Mouse (Mus musculus) olfactory bulb, adult 2 months (tissue): ENCODE results near the gene Tab2.

Source experiments
- CTCF ChIP-seq: fragments of 200-500 bp; IDR thresholded peaks from 2 replicates; pipeline ENCODE4 v1.5.1; 2012; ENCODE audit warnings: low read depth, mild to moderate bottlenecking, low read length, moderate library complexity; ENCODE audit not compliant: insufficient read depth
- POLR2A ChIP-seq: fragments of 200-500 bp; IDR thresholded peaks from 2 replicates; pipeline ENCODE4 v1.6.1; 2012; ENCODE audit warnings: mild to moderate bottlenecking, low read depth, low read length, moderate library complexity; ENCODE audit not compliant: insufficient read depth

GRCm38 (mm10) chr10:7869746-7870145 is 86.3 kb downstream of the Tab2 start:
- no peak for TF ChIP-seq POLR2A
- TF ChIP-seq CTCF = no peak
